ENCODE assay signal across 7 mouse cellular contexts in genomic region chr14:53709627-53710026, GRCm38 (mm10).
A peak's percentile ranks its signal among the peaks of the same experiment; 100 is the strongest.
DNase-seq lines count a peak whose midpoint lies in the region; ATAC-seq and TF ChIP-seq lines count a peak whose summit lies in the region.
"Not testable (repeated sequence)": the region's sequence is repeated elsewhere in the genome, so short reads cannot be mapped to it uniquely, and the experiment has no call there.

No protein-coding gene starts in this region.

- not testable (repeated sequence) for H3K27ac ChIP-seq in forebrain, postnatal 0 days (ENCODE audit: low read depth, low read length); hindbrain, embryonic 14.5 days; left cerebral cortex, adult 2 months

- H3K4me1 ChIP-seq in forebrain, postnatal 0 days (ENCODE audit: insufficient read depth); hindbrain, embryonic 14.5 days (replicated peaks; ENCODE audit: control insufficient read depth, insufficient read depth, low read length): not testable (repeated sequence)

- WGBS in forebrain, postnatal 0 days = 8% methylated on average over 3 of the region's 3 CpGs
- 5% methylated on average over 3 of the region's 3 CpGs for WGBS in hindbrain, embryonic 14.5 days

- H3K36me3 ChIP-seq in forebrain, postnatal 0 days (ENCODE audit: insufficient read depth); hindbrain, embryonic 14.5 days (replicated peaks; ENCODE audit: control insufficient read depth, insufficient read depth): not testable (repeated sequence)

- not testable (repeated sequence) for H3K9me3 ChIP-seq in forebrain, postnatal 0 days (ENCODE audit: low read length); hindbrain, embryonic 14.5 days (ENCODE audit: control insufficient read depth, low read length)

- H3K9ac ChIP-seq in forebrain, postnatal 0 days; hindbrain, embryonic 14.5 days: not testable (repeated sequence)

- not testable (repeated sequence) for H3K27me3 ChIP-seq in forebrain, postnatal 0 days (ENCODE audit: insufficient read depth, low read length); hindbrain, embryonic 14.5 days (ENCODE audit: control insufficient read depth, insufficient read depth, low read length)

- peak; percentile 54 for TF ChIP-seq CTCF in forebrain, postnatal 0 days (IDR thresholded peaks at IDR 0.05; ENCODE audit: low read depth)
- peak; percentile 45 for TF ChIP-seq CTCF in left cerebral cortex, adult 2 months (IDR thresholded peaks at IDR 0.05)

- H3K4me2 ChIP-seq in forebrain, postnatal 0 days (ENCODE audit: low read depth); hindbrain, embryonic 14.5 days (replicated peaks): not testable (repeated sequence)

- ATAC-seq in common myeloid progenitor, adult 5-6 weeks (replicated peaks; ENCODE audit: low read depth, poor library complexity, severe bottlenecking) = peak; percentile 94
- peak; percentile 51; the same call in 1 of the 2 replicates for ATAC-seq in forebrain, postnatal 0 days
- ATAC-seq in hindbrain, embryonic 14.5 days (ENCODE audit: low FRiP score) = not testable (repeated sequence)

- DNase-seq in forebrain, postnatal 0 days = peak; percentile 46
- peak; percentile 61 for DNase-seq in hindbrain, embryonic 14.5 days (ENCODE audit: low spot score)
- DNase-seq in left cerebral cortex, adult 2 months (ENCODE audit: extremely low spot score in 1 of 2, low spot score in 2 of 2) = not testable (repeated sequence)
- peak; percentile 5 for DNase-seq in lung, postnatal 36 days
- DNase-seq in right cerebral cortex, adult 2 months (ENCODE audit: low spot score in 2 of 2) = peak; percentile 21 to 35
- DNase-seq in thymus, postnatal 14 days = peak; percentile 65

- intact Hi-C loops in left cerebral cortex, adult 2 months (cut with DNase I) = not testable (repeated sequence)

- not testable (repeated sequence) for H3K4me3 ChIP-seq in forebrain, postnatal 0 days (ENCODE audit: low read depth, low read length); hindbrain, embryonic 14.5 days (replicated peaks; ENCODE audit: low read length); left cerebral cortex, adult 2 months
